Mouse (Mus musculus) telencephalon, adult 2 months (tissue): ENCODE measurements around the gene Tbc1d9.

ENCODE experiments used
- DNase-seq: peaks from one replicate; pipeline ENCODE4 v3.0.0-alpha.2; 2011; ENCODE audit warnings: low read depth, low spot score

Tbc1d9 gene

DNA sequence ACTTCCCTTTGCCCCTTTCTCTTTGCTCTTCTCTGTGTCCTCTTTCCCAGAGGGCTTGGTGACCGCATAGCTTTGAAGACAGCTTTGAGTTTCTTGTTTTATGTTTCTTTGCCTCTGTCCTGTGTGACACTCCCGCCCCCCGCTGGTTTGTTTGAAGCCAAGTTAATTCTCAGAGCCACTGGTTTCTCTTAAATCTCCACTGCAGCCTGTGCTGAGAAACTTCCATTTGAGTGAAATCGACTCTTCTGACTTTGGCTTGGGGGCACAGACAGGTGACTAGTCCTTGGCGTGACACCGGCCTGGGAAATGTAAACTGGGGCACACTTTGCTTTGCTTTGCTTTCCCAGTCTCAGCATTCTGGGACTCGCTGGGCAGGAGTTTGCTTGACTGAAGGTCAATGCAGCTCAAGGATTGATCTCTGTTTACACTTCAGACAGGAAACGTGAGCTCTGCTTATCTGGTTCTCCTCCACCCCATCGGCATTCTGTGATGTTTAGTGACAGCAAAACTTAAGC lies 13.1 kb downstream of the Tbc1d9 start:
- DNase-seq: no peak

DNA sequence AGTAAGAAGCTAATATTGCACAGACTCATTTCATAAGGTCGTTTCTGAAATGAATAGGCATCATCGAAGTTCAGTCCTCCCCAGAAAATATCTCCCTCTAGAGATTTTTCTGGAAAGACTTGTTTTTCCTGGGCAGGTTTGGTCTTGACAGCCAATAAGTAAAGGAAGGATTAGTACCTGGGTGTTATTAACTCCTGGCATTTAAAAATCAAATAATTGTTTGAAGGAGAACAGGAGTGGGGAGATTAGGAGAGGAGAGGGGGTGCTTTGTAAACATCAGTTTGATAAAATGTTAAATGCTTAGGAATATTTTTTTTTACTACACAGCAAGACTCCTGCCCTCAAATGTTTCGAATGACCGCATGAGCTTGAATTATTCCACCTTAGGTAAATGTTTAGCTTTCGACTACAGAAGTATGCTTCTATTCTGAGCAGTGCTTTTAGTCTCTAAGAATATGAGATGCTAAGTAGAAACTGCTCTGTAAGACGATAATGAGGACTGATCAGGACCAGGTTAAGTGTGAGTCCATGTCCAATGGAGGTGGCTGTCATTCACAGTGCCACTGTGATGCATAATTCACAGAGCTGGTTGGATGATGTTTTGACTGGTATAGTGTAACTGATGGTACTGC lies 16.8 kb downstream of the Tbc1d9 start:
- DNase-seq: no peak

DNA sequence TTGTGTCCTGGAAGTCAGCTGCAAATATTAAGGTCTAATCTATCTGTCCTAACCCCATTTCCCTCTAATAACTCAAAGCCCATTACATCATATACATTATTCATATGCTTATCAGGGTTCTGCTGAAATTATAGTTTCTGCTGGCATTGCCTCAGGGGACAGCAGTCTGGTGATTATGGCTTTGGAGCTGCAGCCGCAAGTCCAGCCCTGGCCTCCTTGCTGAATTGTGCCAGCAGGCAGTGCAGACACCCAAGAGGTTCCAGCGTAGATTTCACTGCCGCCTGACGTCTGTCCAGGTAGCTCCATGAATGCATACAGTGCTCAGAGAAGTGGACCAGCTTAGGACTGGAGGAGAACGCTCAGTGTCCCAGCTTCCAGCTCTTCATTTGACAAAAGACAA lies 17.6 kb downstream of the Tbc1d9 start:
- DNase-seq: no peak

DNA sequence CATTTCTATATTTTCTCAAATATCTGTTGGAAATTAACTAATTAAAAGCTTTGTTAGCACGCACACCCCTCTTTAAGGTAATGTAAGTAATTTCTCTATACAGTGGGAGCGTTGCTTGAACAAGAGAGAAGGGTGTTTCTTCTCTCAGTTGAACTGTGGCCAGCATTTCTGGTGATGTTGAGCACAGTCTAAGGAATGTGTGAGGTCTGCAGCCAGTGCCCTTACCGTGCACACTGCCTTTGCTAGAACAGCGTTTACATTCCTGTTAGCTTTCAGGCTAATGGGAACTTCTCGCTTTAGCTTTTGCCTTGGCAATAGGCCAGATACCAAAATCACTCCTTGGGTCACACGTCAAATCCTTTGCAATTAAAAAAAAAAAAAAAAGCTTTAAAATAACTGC lies 21.2 kb downstream of the Tbc1d9 start:
- DNase-seq: no peak

DNA sequence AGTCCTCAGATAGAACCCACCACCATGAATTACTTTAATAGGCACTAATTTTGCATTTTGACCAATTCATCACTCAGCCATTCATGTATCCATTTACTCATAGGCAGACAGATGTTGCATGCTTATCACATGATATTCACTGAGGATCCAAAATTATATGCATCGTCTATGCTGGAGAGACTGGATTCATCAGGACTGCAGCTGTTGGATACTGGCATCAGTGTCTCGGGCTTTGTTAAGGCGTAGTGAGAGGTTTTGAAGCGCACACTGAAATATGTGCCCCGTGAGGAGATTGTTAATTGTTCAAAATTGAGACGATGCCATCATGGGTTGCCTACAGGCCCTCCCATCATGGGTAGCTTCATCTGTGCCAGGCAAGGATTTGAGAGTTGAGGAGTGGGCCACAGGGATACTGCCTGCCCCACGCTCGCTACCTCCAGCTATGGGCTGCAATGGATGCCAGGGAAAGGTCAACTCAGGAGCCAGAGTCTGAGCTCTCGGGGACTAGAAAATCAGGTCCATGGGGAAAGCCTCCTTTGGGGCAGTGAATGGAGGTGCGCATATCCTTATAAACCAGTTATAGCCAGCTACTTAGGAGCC lies 22.3 kb downstream of the Tbc1d9 start:
- no peak for DNase-seq

DNA sequence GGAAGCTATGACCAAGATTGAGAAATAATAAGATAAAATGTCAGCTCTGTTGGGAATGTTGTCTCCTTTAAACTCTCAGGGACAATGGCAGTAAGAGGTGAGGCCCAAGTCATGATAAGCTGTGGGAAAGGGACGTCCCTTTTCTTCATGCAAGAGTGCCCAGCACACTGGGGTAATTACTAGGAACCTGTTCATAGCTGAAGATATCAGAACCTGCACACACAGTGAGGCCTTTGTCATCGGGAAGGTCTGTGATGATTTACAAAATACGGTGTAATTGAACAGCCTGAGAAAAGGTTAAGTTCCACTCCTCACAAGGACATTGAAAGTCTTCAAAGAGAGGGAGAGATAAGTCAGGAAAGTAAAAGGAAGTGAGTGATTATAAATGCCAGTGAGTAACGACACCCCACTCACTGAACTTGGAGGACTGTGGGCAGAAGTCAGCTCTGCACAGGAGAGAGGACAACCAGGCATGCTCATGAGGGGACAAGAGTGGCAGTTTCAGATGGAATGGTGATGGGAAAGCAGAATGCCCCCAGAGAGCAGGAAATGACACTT lies 24.5 kb downstream of the Tbc1d9 start:
- DNase-seq: no peak

DNA sequence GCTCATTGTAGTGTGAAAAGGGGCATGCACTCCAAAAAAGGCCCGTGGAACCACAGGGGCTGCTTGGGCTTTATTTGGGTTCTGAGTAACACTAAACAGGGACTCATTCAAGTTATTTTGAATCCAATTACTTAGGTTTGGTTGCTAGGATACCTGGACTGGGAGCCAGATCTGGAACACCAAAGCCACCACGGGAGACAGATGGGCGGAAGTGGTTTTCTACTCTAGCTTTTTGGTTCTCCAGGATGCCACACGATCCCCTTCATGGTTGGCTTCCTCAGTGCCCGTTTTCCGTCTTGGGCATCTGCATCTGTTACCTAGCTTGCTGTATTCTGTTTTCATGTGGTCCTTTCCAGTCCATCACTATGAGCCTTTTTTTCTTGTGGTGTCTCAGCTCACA lies 30.9 kb downstream of the Tbc1d9 start:
- peak; percentile 66 for DNase-seq

DNA sequence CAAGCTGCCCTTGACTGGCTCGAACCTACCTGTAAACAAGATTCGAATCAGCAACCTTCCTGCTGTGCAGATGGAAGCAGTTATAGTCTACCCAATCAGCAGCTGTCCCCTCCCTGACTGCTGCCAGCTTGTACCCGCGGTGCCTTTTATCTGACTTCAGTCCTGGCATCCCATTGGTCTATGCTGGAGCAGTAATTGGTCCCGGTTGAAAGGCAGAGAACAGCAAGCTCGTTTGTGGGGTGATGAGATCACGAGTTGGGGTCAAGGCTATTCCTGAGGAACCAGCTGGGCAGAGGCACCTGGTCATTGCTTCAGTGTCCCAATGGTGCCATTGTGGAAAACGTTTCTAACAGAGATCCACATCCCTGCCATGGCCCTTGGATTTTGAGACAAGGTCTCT lies 34.6 kb downstream of the Tbc1d9 start:
- DNase-seq: no peak

DNA sequence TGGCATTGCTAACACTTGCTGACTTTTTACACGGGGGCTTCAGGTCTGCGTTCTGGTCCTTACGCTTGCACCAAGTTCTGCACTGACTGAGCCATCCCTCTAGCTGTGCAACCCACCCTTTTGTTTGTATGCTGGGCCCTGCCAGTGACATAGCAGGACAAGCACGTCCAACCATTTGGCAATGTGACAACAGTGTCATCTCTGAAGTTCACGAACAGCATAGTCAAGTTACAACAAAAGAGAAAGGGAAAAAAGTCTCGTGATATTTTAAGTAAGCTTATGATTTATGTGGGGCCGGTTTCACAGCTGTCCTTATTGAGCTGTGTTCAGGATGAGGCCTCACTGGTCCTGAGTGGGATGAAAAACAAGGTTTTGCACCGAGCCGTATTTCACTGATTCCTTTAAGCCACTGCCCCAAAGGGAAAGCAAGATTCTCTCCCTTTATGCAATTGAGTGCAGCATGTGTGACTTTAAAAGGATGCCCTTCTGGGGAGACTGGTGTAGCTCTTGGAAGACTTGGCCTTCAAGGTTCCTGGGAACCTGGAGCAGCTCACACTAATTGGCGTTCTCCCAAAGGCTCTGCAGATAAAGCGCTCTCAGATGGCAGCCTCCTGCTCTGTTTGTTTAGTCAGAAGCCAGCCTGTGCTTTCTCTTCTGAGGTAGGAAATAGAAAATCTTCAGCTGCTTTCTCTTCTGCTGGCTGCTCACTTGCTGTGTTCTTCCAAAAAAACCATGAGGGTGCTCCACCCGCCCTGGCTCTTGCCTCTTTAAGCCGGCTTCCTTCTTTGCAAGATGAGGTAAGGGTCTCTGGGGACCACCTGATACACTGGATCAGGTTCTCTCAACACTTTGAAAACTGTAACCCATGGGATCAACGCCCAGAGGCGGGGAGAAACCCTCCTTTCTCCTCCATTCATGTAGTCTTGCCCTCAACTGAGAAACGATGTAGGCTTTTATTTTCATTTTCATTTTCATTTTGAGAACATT lies 35.3 kb downstream of the Tbc1d9 start:
- peak; percentile 74 for DNase-seq

DNA sequence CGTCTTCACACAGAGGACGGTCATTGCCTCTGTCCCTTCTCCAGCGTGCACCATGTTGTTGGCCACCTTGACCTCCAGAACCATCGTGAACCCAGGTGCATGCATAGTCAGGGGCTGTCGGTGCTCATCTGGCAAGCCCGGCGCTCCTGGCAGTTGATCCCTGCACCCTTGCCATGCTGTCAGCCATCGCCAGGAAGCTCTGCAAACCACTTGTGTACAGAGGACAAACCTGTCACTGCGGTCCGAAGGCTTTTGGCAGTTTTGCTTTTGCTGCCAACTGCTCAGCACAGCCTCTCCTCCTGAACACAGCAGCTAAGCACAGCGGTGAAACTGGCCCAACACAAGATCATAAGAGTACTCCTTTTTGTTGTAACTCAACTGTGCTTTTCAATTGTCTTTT lies 37.8 kb downstream of the Tbc1d9 start:
- no peak for DNase-seq

DNA sequence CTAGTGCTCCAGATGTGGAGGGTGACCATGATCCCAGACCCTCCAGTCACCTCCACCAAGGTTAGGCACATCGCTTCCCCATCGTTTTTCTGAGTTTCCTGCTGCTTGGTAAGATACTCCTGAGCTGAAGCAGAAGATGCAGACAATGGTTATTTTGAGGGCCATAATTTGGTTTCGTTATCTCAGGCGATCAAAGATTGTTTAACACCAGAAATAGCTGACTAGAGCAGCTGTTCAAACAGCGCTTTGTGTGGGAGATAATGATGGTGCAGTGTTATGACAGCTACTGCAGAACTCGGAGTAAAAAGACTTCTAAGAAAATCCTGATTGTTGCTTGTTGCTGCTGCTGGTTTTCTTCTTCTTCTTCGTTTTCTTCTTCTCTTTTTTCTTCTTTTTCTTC lies 40.8 kb downstream of the Tbc1d9 start:
- peak; percentile 88 for DNase-seq

DNA sequence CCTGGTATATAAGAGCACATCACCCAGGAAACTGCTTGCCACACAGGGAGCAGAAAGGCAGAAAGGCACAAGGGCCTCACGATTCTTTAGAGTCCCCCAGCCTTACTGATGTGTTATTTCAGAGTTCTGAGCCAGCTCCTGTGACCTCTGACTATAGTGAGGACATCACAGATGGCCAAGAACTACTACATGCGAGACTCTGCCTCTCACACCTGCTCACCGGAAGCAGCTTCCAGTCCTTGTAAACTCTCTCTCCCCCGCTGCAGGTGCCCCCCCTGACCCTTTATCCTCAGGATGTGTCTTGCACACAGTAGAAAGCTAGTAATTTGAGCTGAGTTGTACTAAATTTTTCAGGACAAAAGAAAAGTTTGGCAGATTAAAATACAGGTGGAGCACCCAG lies 44.4 kb downstream of the Tbc1d9 start:
- no peak for DNase-seq

DNA sequence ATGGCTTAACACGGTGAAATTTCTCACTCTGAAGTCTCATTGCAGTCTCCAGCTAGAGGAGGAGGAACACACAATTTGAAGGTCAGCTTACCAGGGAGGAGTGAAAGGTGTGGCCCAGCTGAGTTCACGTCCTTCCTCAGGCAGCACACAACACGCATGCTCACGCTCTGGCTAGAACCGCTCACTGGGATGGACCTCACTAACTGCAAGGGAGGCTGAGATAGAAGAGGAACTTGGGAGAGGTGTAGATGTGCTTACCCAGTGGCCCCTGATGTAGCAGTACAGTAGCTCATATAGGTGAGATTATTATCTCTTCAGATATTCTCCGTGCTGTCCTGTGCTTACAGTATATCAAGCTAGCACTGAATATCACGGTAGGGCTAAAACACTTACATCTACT lies 45.5 kb downstream of the Tbc1d9 start:
- DNase-seq: no peak

DNA sequence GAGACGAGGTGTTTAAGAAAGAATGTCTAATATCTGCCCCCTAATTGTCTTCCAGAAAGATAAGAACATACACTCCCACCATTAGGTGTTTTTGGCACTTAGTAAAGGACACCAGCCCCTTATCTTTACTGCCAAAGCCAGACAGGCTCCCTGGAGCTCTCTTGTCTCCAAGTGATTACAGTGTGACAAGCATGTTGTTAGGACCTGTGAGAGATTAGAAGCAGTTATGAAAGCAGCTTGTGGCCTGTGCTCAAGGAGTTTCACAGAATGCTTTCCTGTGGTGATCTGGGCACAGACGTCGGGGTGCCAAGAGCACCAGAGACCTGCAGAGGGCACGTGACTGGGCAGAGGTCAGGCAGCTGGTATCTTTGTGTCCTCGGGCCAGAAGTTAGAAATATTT lies 49.9 kb downstream of the Tbc1d9 start:
- DNase-seq: no peak

DNA sequence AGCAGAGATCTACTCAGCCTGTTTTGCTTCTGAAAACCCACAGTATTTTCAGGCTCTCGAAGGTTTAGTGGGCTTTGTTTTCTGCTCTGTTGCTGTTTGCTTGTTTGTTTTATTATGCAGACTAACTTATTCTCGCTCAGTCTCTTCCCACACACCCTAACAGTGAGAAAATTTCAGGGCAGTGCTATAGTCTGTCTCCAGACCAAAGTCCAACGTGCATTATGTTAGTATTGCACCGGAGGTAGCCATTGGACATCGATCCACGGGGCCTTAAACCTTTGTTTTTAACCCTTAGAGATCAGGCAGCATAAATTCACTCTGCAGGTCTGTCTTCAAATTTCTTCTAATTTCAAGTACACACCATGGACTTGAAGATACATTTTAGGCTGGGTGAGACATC lies 51.4 kb downstream of the Tbc1d9 start:
- DNase-seq: no peak

DNA sequence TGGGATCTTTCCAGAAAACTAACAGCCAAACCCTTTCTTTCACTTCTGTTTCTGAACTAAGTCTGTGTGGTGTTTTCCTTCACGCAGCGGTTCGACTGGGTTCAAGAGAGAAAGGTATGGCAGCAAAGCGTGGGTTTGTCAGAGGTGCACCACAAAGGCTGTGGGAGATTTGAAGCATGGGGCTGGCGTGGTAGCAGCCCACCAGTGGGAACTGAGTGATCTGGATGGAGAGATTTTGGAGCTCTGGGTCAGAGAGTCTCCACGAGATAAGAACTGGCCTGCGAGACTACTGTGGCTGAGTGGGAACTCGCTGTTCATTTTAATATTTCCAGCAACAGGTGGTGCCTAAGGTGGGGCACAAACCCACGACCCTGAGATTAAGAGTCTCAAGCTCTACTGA lies 52.0 kb downstream of the Tbc1d9 start:
- no peak for DNase-seq

DNA sequence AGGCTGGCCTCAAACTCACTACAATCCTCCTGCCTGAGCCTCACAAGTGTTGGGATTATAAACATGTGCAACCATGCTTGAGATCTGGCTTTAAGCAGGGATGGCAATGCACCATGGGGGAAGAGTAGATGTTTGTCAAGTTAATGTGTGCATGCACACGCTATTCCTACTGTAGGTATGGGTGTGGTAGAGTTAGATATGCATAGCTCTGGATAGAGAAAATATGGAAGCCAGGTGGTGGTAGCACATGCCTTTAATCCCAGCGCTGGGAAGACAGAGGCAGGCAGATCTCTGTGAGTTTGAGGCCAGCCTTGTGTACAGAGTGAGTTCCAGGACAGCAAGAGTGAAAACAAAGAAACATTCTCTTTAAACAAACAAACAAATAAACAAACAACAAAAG lies 52.7 kb downstream of the Tbc1d9 start:
- no peak for DNase-seq

DNA sequence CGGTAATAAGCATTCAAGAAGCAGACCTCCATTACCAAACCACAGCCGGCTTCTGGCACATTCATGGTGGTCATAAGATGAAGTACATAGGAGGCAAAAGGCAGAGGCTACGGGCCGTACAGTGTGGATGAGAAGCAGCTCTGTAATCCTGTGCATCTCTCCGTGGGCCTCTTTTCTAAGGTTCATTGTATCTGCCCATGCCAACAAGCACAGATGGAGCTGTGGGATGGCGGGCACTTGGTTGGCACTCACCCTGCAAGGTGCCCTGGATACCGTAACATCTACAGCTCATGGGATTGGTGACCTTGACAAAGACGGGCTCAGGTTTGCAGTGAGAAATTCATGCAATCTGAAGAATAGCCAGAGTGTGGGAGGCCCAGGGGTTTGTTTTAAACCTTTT lies 54.2 kb downstream of the Tbc1d9 start:
- no peak for DNase-seq

DNA sequence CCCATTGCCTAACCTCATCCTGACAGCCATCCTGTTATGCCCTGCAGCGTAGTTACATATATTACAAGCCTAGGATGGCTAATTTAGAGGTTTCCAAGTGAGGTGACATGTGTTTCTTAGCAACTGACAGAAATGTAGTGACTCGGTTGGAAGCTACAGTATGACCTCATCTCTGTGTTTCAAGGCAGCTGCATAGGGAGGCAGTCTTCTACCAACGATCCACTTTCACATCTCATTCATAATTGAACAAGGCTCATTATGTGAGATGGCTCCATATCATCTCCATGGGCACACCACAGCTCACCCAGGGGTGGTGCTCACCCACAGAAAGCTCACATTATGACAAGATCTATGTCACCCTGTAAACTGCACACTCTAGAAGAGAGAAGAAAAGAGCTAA lies 55.6 kb downstream of the Tbc1d9 start:
- peak; percentile 31 for DNase-seq

DNA sequence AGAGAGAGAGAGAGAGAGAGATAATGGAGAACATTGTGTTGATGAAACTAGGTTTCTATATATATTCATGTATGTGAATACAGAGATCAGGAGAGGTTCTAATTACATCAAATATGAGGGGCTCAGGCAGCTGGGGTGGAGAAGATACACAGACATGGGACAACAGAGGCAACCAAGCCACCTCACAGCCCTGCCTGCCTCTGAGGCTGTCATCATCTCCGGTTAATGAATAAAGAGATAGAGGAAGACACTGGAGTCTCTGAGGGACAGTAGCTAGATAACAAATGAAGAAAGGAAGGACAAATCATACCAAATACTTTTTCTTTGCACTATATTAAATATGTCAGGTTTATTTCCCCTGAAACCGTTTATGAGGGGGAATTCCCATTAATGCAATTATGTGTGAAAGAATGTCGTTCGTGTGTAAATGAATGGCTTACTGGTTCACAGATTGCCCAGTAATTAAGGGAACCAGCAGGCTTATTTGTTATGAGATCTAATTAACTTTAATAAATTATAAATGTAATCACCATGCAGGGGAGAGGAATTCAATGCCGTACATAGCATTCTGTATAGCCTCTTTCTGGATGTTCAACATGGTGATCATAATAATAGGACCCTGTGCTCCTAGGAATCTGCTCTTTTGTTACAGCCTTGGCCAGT lies 59.7 kb downstream of the Tbc1d9 start:
- DNase-seq: no peak

DNA sequence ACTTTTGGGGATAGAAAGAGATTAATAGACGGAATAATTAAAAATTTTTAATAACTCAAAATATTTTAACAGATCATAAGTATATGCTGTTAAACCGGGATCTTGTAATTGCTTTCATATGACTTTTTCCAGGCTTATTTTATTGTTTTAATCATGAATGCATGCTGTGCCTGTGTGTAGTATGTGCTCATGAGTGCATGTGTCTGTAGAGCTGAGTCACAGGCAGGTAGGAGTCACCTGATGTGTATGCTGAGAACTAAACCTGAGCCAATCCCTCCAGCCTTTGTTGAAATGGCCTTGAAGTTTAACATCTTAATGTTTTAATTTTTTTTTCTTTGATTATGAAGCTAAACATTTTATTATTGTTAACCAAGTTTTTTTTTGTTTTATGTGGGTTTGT lies 60.4 kb downstream of the Tbc1d9 start:
- DNase-seq: no peak

DNA sequence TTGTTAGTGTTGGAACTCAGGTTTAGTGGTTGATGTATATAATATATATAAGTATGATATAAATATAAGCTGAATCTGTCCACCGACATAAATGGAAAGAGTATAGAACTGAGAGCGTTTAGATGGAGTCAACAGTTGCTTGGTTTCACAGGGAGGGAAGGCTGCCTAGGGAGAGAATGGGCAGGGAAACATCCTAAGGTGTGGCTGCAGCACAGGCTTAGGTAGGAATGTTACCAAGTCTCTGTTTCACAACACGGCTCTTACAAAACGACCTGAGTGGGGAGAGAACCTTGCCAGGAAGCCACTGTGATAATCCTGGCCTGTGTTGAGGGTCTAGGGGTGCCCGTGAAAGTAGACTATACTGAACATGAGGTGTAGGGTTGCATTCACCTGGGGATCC lies 62.2 kb downstream of the Tbc1d9 start:
- no peak for DNase-seq
